Mouse (Mus musculus): ENCODE data around the gene Olfr354. TPM values are rescaled to one million over a fixed set of nuclear protein-coding genes. Genes with fewer than 3 reads are reported as not detected.

Gene Olfr354
- not detected in 2 replicates for polyA plus RNA-seq (2015; fragmentation: Nextera tagmentation; extraction: Ambion mirVana)

GRCm38 (mm10) chr2:36905380-36905779 is at the start of gene Olfr354:
Olfr354 (plus strand) TSS chr2:36905680.
- H3K27ac ChIP-seq (replicated peaks): no peak within 1 kb of the TSS
- H3K4me2 ChIP-seq: no peak within 1 kb of the TSS
- H3K4me1 ChIP-seq: no peaks in the 10 kb centered on the region
- peaks cover 9% of the 10 kb centered on the region; the same call in 1 of the 2 replicates for H3K9me3 ChIP-seq
- no peak within 1 kb of the TSS for H3K4me3 ChIP-seq
- no peak within 1 kb of the TSS for H3K9ac ChIP-seq
- H3K27me3 ChIP-seq (replicated peaks): no peaks in the 10 kb centered on the region
- ATAC-seq (ENCODE audit: extremely low read depth, insufficient number of reproducible peaks, low FRiP score, low TSS enrichment): no peak
- H3K36me3 ChIP-seq: no peaks in the 10 kb centered on the region

GRCm38 (mm10) chr2:36862560-36862959 is 42.9 kb upstream of the Olfr354 start, which contains the start of gene Olfr351:
Olfr351 (minus strand) TSS chr2:36862660.
- Histone ChIP-seq H3K4me3 (no peak within 1 kb of the TSS), H3K9me3 (peaks cover 16% of the 10 kb centered on the region), H3K4me2 (no peak within 1 kb of the TSS), H3K36me3 (no peaks in the 10 kb centered on the region), H3K9ac (no peak within 1 kb of the TSS), H3K4me1 (no peaks in the 10 kb centered on the region), H3K27ac (replicated peaks) (no peak within 1 kb of the TSS), H3K27me3 (replicated peaks) (no peaks in the 10 kb centered on the region)
- WGBS: 57% methylated on average over 1 of the region's 1 CpGs
- no peak for ATAC-seq (ENCODE audit: extremely low read depth, insufficient number of reproducible peaks, low FRiP score, low TSS enrichment)

GRCm38 (mm10) chr2:36868160-36868559 is 37.3 kb upstream of the Olfr354 start, which contains the start of gene Olfr352:
Olfr352 (plus strand) TSS chr2:36868460.
- WGBS: 73% methylated on average over 1 of the region's 1 CpGs
- no peak for ATAC-seq (ENCODE audit: extremely low read depth, insufficient number of reproducible peaks, low FRiP score, low TSS enrichment)
- Histone ChIP-seq H3K4me3 (no peak within 1 kb of the TSS), H3K9ac (no peak within 1 kb of the TSS), H3K27ac (replicated peaks) (no peak within 1 kb of the TSS), H3K36me3 (no peaks in the 10 kb centered on the region), H3K4me1 (no peaks in the 10 kb centered on the region), H3K27me3 (replicated peaks) (no peaks in the 10 kb centered on the region), H3K4me2 (no peak within 1 kb of the TSS), H3K9me3 (peaks cover 19% of the 10 kb centered on the region)

GRCm38 (mm10) chr2:36892836-36893235 is 12.6 kb upstream of the Olfr354 start, which contains the start of gene Olfr353:
Olfr353 (minus strand) TSS chr2:36892936.
- H3K4me2 ChIP-seq: no peak within 1 kb of the TSS
- ATAC-seq (ENCODE audit: extremely low read depth, insufficient number of reproducible peaks, low FRiP score, low TSS enrichment): no peak
- no peaks in the 10 kb centered on the region for H3K36me3 ChIP-seq

DNA sequence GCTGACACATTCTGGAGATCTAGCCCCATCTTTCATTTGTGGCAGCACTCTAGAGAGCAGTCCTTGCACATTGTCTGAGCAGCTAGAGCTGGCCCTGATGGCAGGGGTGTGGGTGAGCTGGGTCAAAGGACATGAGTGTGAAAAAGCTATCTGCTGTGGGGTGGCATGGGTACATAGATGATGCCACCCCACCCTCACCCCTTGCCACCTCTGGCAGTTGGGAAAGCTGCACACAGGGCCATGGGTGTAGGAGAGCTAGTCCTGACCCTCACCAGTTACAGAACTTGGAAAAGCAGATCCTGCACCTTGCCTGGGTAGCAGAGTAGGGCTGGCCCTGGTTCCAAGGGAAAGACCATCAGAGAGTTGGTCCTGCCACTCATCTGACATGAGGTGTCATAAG is 8.4 kb upstream of the Olfr354 start:
- peaks cover 15% of the 10 kb centered on the region; the same call in 1 of the 2 replicates for H3K9me3 ChIP-seq
- no peak overlapping the region for H3K4me2 ChIP-seq
- H3K27me3 ChIP-seq (replicated peaks): no peaks in the 10 kb centered on the region
- no peak overlapping the region for H3K27ac ChIP-seq (replicated peaks)
- no peaks in the 10 kb centered on the region for H3K4me1 ChIP-seq
- no peaks in the 10 kb centered on the region for H3K36me3 ChIP-seq
- no peak overlapping the region for H3K9ac ChIP-seq
- ATAC-seq (ENCODE audit: extremely low read depth, insufficient number of reproducible peaks, low FRiP score, low TSS enrichment): no peak
- no peak overlapping the region for H3K4me3 ChIP-seq

More at GRCm38 (mm10) chr2:36892836-36893235, 12.6 kb upstream of the Olfr354 start, which contains the start of gene Olfr353:
- H3K9me3 ChIP-seq: 0 out of 2 replicates have a peak, but pooled peaks cover 11% of the 10 kb centered on the region
- H3K9ac ChIP-seq: no peak within 1 kb of the TSS
- no peak within 1 kb of the TSS for H3K27ac ChIP-seq (replicated peaks)
- no peaks in the 10 kb centered on the region for H3K4me1 ChIP-seq
- H3K27me3 ChIP-seq (replicated peaks): no peaks in the 10 kb centered on the region
- H3K4me3 ChIP-seq: no peak within 1 kb of the TSS

GRCm38 (mm10) chr2:36928797-36929196 is 23.3 kb downstream of the Olfr354 start, which contains the start of gene Olfr355:
Olfr355 (minus strand) TSS chr2:36928897.
- no peaks in the 10 kb centered on the region for H3K27me3 ChIP-seq (replicated peaks)
- H3K4me1 ChIP-seq: no peaks in the 10 kb centered on the region
- ATAC-seq (ENCODE audit: extremely low read depth, insufficient number of reproducible peaks, low FRiP score, low TSS enrichment): no peak
- 0 out of 2 replicates have a peak, but pooled peaks cover 3% of the 10 kb centered on the region for H3K9me3 ChIP-seq
- H3K9ac ChIP-seq: no peak within 1 kb of the TSS
- H3K4me3 ChIP-seq: no peak within 1 kb of the TSS
- H3K4me2 ChIP-seq: no peak within 1 kb of the TSS
- no peak within 1 kb of the TSS for H3K27ac ChIP-seq (replicated peaks)
- H3K36me3 ChIP-seq: no peaks in the 10 kb centered on the region

DNA sequence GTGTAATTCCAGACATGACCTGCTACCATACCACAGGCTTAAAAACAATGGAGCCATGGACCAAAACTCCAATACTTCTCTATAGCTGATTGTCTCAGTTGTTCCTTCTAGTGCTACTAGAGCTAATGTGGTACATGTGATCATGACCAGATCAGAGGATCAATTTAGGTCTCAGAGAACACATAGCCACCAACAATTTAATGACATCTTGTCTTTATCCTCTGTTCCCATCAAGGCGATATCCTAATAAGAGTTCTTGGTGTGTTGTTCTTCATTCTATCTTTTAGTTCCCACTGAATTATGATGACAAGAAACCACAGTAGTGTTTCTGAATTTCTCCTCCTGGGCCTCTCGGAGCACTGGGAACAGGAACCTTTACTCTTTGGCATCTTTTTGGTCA is 31.3 kb downstream of the Olfr354 start, which contains the start of gene Olfr356:
Gene Olfr356 (plus strand): TSS at position 301 of the 400 bp plus-strand sequence.
- H3K4me2 ChIP-seq: no peak within 1 kb of the TSS
- no peaks in the 10 kb centered on the region for H3K36me3 ChIP-seq
- WGBS: 64% methylated on average over 2 of the region's 2 CpGs
- no peaks in the 10 kb centered on the region for H3K4me1 ChIP-seq
- no peak within 1 kb of the TSS for H3K27ac ChIP-seq (replicated peaks)
- H3K4me3 ChIP-seq: no peak within 1 kb of the TSS
- no peak for ATAC-seq (ENCODE audit: extremely low read depth, insufficient number of reproducible peaks, low FRiP score, low TSS enrichment)
- H3K27me3 ChIP-seq (replicated peaks): no peaks in the 10 kb centered on the region
- H3K9ac ChIP-seq: no peak within 1 kb of the TSS
- peaks cover 7% of the 10 kb centered on the region; the same call in 1 of the 2 replicates for H3K9me3 ChIP-seq

Other genes with a start within 250 kb of the Olfr354 start
- gene Olfr346, start 219.9 kb upstream of the Olfr354 start, polyA plus RNA-seq (2015; fragmentation: Nextera tagmentation; extraction: Ambion mirVana): not detected in 2 replicates
- gene Olfr347, start 173.8 kb upstream of the Olfr354 start, polyA plus RNA-seq (2015; fragmentation: Nextera tagmentation; extraction: Ambion mirVana): not detected in 2 replicates
- not detected in 2 replicates for gene Olfr348, start 121.4 kb upstream of the Olfr354 start, polyA plus RNA-seq (2015; fragmentation: Nextera tagmentation; extraction: Ambion mirVana)
- not detected in 2 replicates for gene Olfr50, start 115.1 kb upstream of the Olfr354 start, polyA plus RNA-seq (2015; fragmentation: Nextera tagmentation; extraction: Ambion mirVana)
- not detected in 2 replicates for gene Olfr3, start 88.6 kb upstream of the Olfr354 start, polyA plus RNA-seq (2015; fragmentation: Nextera tagmentation; extraction: Ambion mirVana)
- not detected in 2 replicates for gene Olfr350, start 59.4 kb upstream of the Olfr354 start, polyA plus RNA-seq (2015; fragmentation: Nextera tagmentation; extraction: Ambion mirVana)
- gene Olfr351, start 43.0 kb upstream of the Olfr354 start, polyA plus RNA-seq (2015; fragmentation: Nextera tagmentation; extraction: Ambion mirVana): not detected in 2 replicates
- gene Olfr352, start 37.2 kb upstream of the Olfr354 start, polyA plus RNA-seq (2015; fragmentation: Nextera tagmentation; extraction: Ambion mirVana): not detected in 2 replicates
- not detected in 2 replicates for gene Olfr353, start 12.7 kb upstream of the Olfr354 start, polyA plus RNA-seq (2015; fragmentation: Nextera tagmentation; extraction: Ambion mirVana)
- gene Olfr355, start 23.2 kb downstream of the Olfr354 start, polyA plus RNA-seq (2015; fragmentation: Nextera tagmentation; extraction: Ambion mirVana): not detected in 2 replicates
- not detected in 2 replicates for gene Olfr356, start 31.4 kb downstream of the Olfr354 start, polyA plus RNA-seq (2015; fragmentation: Nextera tagmentation; extraction: Ambion mirVana)
- gene Olfr357, start 88.1 kb downstream of the Olfr354 start, polyA plus RNA-seq (2015; fragmentation: Nextera tagmentation; extraction: Ambion mirVana): not detected in 2 replicates
- not detected in 2 replicates for gene Olfr358, start 103.7 kb downstream of the Olfr354 start, polyA plus RNA-seq (2015; fragmentation: Nextera tagmentation; extraction: Ambion mirVana)
- gene Olfr360, start 160.1 kb downstream of the Olfr354 start, polyA plus RNA-seq (2015; fragmentation: Nextera tagmentation; extraction: Ambion mirVana): not detected in 2 replicates
- gene Olfr361, start 183.6 kb downstream of the Olfr354 start, polyA plus RNA-seq (2015; fragmentation: Nextera tagmentation; extraction: Ambion mirVana): not detected in 2 replicates
- not detected in 2 replicates for gene Olfr362, start 212.2 kb downstream of the Olfr354 start, polyA plus RNA-seq (2015; fragmentation: Nextera tagmentation; extraction: Ambion mirVana)
- gene Olfr364-ps1, start 233.6 kb downstream of the Olfr354 start, polyA plus RNA-seq (2015; fragmentation: Nextera tagmentation; extraction: Ambion mirVana): not detected in 2 replicates

Data from heart, embryonic 13.5 days (tissue).